Mouse (Mus musculus) cerebellum, adult 18-20 months (tissue): ENCODE measurements at regions not wholly inside any gene's neighbourhood (a gene's known extent, or its start where the extent isn't known, plus 50 kb on each side); places are given as distances from the start of the nearest gene placed in this dataset.

ENCODE experiments used
- DNase-seq, 2 experiments: peaks; one replicate each; pipeline ENCODE4 v3.0.0; 2021

DNA sequence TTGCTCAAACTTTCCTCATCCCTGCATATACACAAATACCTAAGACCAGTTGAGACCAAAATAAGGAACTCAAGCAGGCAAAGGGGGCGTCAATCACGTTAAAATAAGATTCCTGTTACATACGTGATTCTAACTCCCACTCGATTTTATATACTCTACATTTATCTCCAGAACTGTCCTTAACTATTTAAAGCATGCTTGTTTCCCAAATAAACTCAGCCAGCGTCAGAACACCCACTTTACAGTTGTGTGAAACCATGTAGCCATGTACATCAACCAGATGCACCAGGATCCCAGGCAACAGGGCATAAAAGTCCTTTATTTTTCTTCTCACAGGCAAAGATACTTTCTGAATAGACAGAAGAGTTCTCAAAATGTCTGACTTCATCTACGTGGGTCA is 61.5 kb downstream of the Ccna1 start:
- no peak for DNase-seq

- DNase-seq: no peak
These were observed 65.2 kb downstream of the Ccna1 start for GRCm38 (mm10) chr3:54990073-54990472.

DNA sequence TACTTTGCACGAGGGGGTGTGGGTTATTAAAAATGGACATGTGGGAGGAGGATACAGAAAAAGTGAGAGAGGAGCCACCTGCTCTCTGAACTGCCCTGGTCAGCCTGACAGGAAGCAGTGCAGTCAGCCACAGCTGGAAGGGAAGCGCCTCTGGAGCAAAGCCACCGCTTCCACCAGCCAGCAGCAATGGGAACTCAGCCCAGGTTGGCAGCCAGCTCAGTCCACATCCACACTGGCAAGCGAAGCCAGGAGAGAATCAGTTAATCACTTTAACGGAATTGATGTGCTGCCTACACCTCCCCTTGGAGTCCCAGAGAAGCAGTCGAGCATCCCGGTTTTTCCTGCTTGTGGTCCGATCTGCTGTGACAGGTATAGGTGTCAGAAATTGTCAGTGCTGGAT is 65.9 kb downstream of the Ccna1 start:
- DNase-seq: peak in 1 of 2 experiments; percentile 2

GRCm38 (mm10) chr3:54981488-54981887 is 65.8 kb upstream of the Sertm1 start:
- DNase-seq: no peak

DNA sequence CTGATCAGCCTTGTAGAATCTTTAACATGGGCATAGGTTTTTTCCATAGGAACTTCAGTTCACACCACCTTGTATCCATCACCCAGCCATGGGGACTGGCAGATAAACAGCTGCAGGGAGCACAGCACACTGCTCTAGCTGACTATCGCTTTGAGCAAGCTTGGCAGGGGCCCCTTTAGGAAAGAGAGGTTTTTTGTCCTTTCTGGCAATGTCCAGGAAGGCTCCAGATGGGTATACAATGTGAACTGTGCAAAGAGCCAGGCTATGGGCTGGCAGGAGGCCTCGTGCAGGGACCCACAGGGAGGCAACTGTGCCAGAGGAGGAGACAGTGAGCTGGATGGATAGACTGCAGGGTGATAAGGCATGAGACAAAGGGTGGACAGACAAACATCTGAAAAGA is 64.6 kb upstream of the Sertm1 start:
- no peak for DNase-seq

DNA sequence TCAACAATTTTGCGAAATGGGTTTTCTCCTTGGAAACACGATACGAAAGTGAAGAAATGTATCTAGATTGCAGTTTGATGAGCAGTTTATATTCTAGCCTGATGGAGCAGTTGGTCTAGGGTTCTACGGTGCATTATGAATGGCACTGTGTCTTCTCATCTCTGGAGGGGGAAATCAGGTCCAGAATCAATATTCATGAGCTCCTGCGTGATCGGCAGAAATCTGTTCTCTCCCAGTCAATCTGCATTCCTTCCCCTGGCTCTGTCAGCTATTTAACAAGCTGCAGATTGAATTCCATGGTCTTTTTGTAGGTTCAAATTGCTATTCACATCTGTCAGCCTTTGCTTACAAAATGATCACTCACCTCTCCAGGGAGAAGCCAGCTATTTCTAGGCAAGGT is 49.8 kb upstream of the Sertm1 start:
- DNase-seq: no peak
